Mouse (Mus musculus): ENCODE data around the gene Kif3b.

GRCm38 (mm10) chr2:153287835-153288234 is 3.4 kb upstream of the Kif3b start:
- TF ChIP-seq CTCF (conservative IDR thresholded peaks at IDR 0.05; ENCODE audit: low read length) (no peak), POU5F1 (IDR thresholded peaks at IDR 0.05; ENCODE audit: borderline replicate concordance, low read length) (no peak), NANOG (IDR thresholded peaks at IDR 0.05; ENCODE audit: borderline replicate concordance, low read length) (no peak)

Measured in E14TG2a.4 (cell line).